Mouse (Mus musculus) kidney, embryonic 14.5 days (tissue): ENCODE results near the gene Acr. TPM values are rescaled to one million over a fixed set of nuclear protein-coding genes. Genes with fewer than 3 reads are reported as not detected.

Source experiments
- ATAC-seq: fragments of 200-750 bp; cut with Nextera tagmentation; 2 replicates; pipeline ENCODE4 v1.8.0; 2017; ENCODE audit warnings: moderate number of reproducible peaks, mild to moderate bottlenecking, moderate TSS enrichment, moderate library complexity; ENCODE audit not compliant: low FRiP score, low TSS enrichment
- H3K27ac ChIP-seq: fragments of 300-500 bp; sonication (generic); 2 replicates; pipeline ENCODE4 v1.5.1; 2014; ENCODE audit warnings: low read depth, mild to moderate bottlenecking, low read length, moderate library complexity, mixed read lengths
- H3K27me3 ChIP-seq: fragments of 300-500 bp; sonication (generic); 2 replicates; pipeline ENCODE4 v1.6.1; 2014; ENCODE audit warnings: mild to moderate bottlenecking, low read length; ENCODE audit not compliant: control insufficient read depth, insufficient read depth
- H3K36me3 ChIP-seq: fragments of 300-500 bp; sonication (generic); 2 replicates; pipeline ENCODE4 v1.6.1; 2014; ENCODE audit warnings: low read length, mixed read lengths; ENCODE audit not compliant: control insufficient read depth, insufficient read depth
- H3K4me1 ChIP-seq: fragments of 300-500 bp; sonication (generic); 2 replicates; pipeline ENCODE4 v1.6.1; 2014; ENCODE audit warnings: low read length, mixed read lengths; ENCODE audit not compliant: control insufficient read depth, insufficient read depth
- H3K4me2 ChIP-seq: fragments of 300-500 bp; sonication (generic); replicated peaks from 2 replicates; pipeline ENCODE4 v1.6.1; 2014; ENCODE audit warnings: low read depth, mild to moderate bottlenecking, low read length
- H3K4me3 ChIP-seq: fragments of 300-500 bp; sonication (generic); 2 replicates; pipeline ENCODE4 v1.5.1; 2014; ENCODE audit warnings: mild to moderate bottlenecking, low read length
- H3K9ac ChIP-seq: fragments of 300-500 bp; sonication (generic); 2 replicates; pipeline ENCODE4 v1.6.1; 2014; ENCODE audit warnings: low read depth, mild to moderate bottlenecking, low read length, moderate library complexity
- H3K9me3 ChIP-seq: fragments of 300-500 bp; sonication (generic); 2 replicates; pipeline ENCODE4 v1.6.1; 2016; ENCODE audit warnings: low read length; ENCODE audit not compliant: control insufficient read depth
- WGBS: fragments of 180-500 bp; shearing (Covaris S2); extraction: QIAGEN DNeasy Blood & Tissue Kit; methylation state at CpG from one replicate; pipeline ENCODE4 v1.1.7; 2014; 5-methylcytosine and 5-hydroxymethylcytosine counted together
- polyA plus RNA-seq: library from polyadenylated mRNA; unstranded; fragments of >200 nt; fragmentation: Nextera tagmentation; extraction: Ambion mirVana; gene quantifications from 2 replicates; pipeline ENCODE4 v1.2.1, GENCODE M21; 2014

Gene Acr
- polyA plus RNA-seq, result 0.32 TPM in 1 of 2 replicates, not detected in the other

DNA sequence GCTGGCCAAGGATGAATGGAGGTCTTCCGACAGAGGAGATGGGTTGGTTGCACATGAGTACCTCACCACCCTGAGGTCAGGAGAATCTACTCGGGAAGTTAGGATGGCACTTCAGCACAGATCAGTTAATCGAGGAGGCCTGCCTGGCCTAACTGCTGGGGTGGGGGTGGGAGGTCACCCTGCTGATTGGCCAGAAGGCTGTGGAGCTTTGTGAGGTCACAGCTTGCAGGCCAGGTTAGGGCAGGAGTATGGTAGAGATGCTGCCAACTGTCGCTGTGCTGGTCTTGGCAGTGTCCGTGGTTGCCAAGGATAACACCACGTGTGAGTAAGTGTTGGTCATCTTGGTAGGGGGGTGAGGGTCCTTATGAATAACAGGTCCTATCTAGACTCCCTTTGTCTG is at the start of gene Acr:
TSS of gene Acr (plus strand) at position 213 of the 400 bp plus-strand sequence.
- no peaks in the 10 kb centered on the region for H3K9me3 ChIP-seq
- no peak within 1 kb of the TSS for H3K4me3 ChIP-seq
- H3K27me3 ChIP-seq, result no peaks in the 10 kb centered on the region
- no peaks in the 10 kb centered on the region for H3K4me1 ChIP-seq
- H3K4me2 ChIP-seq, result no peak within 1 kb of the TSS
- WGBS, result 73% methylated on average over 6 of the region's 6 CpGs
- 0 out of 2 replicates have a peak, but pooled peaks have one; percentile 28 for ATAC-seq
- no peak within 1 kb of the TSS for H3K27ac ChIP-seq
- no peaks in the 10 kb centered on the region for H3K36me3 ChIP-seq
- no peak within 1 kb of the TSS for H3K9ac ChIP-seq

- Histone ChIP-seq H3K9ac (no peak overlapping the region), H3K27me3 (peaks cover 34% of the 10 kb centered on the region), H3K9me3 (no peaks in the 10 kb centered on the region), H3K4me3 (no peak overlapping the region), H3K4me1 (no peaks in the 10 kb centered on the region), H3K36me3 (no peaks in the 10 kb centered on the region; the same call in 1 of the 2 replicates), H3K4me2 (no peak overlapping the region), H3K27ac (no peak overlapping the region)
- ATAC-seq, result no peak
- WGBS, result 45% methylated on average over 7 of the region's 7 CpGs
Observed at GRCm38 (mm10) chr15:89521951-89522350, 46.2 kb upstream of the Acr start.

GRCm38 (mm10) chr15:89522566-89523282 is 45.4 kb upstream of the Acr start:
- no peak for ATAC-seq
- peaks cover 34% of the 10 kb centered on the region for H3K27me3 ChIP-seq
- no peaks in the 10 kb centered on the region for H3K9me3 ChIP-seq
- no peak overlapping the region for H3K27ac ChIP-seq
- WGBS, result 88% methylated on average over 10 of the region's 10 CpGs
- no peak overlapping the region for H3K9ac ChIP-seq
- H3K36me3 ChIP-seq, result no peaks in the 10 kb centered on the region; the same call in 1 of the 2 replicates
- H3K4me1 ChIP-seq, result no peaks in the 10 kb centered on the region
- H3K4me3 ChIP-seq, result 0 out of 2 replicates have a peak overlapping the region, but pooled peaks have one; percentile 59
- peak overlapping the region; percentile 94; the same call in 1 of the 2 replicates for H3K4me2 ChIP-seq

- Histone ChIP-seq H3K4me1 (no peaks in the 10 kb centered on the region), H3K4me2 (peak overlapping the region; percentile 94), H3K36me3 (no peaks in the 10 kb centered on the region; the same call in 1 of the 2 replicates), H3K9ac (peak overlapping the region; percentile 66; the same call in 1 of the 2 replicates), H3K4me3 (peak overlapping the region; percentile 59), H3K9me3 (no peaks in the 10 kb centered on the region), H3K27me3 (peaks cover 34% of the 10 kb centered on the region), H3K27ac (no peak overlapping the region)
- WGBS, result 14% methylated on average over 20 of the region's 47 CpGs
- ATAC-seq, result peak; percentile 52; the same call in 1 of the 2 replicates
Observed at GRCm38 (mm10) chr15:89523283-89523832, 44.8 kb upstream of the Acr start.

GRCm38 (mm10) chr15:89524001-89524571 is 44.0 kb upstream of the Acr start:
- Histone ChIP-seq H3K9ac (peak overlapping the region; percentile 66), H3K4me3 (peak overlapping the region; percentile 59), H3K36me3 (no peaks in the 10 kb centered on the region; the same call in 1 of the 2 replicates), H3K27me3 (peaks cover 34% of the 10 kb centered on the region), H3K9me3 (no peaks in the 10 kb centered on the region), H3K27ac (no peak overlapping the region), H3K4me2 (peak overlapping the region; percentile 94), H3K4me1 (no peaks in the 10 kb centered on the region)
- 0 out of 2 replicates have a peak, but pooled peaks have one; percentile 8 for ATAC-seq
- WGBS, result 8% methylated on average over 41 of the region's 52 CpGs

- 61% methylated on average over 8 of the region's 8 CpGs for WGBS
- Histone ChIP-seq H3K4me1 (no peaks in the 10 kb centered on the region), H3K9me3 (no peaks in the 10 kb centered on the region), H3K9ac (no peak overlapping the region), H3K4me2 (peak overlapping the region; percentile 94), H3K4me3 (peak overlapping the region; percentile 59), H3K36me3 (no peaks in the 10 kb centered on the region; the same call in 1 of the 2 replicates), H3K27me3 (peaks cover 34% of the 10 kb centered on the region), H3K27ac (no peak overlapping the region)
- no peak for ATAC-seq
Observed at GRCm38 (mm10) chr15:89524611-89525415, 43.3 kb upstream of the Acr start.

DNA sequence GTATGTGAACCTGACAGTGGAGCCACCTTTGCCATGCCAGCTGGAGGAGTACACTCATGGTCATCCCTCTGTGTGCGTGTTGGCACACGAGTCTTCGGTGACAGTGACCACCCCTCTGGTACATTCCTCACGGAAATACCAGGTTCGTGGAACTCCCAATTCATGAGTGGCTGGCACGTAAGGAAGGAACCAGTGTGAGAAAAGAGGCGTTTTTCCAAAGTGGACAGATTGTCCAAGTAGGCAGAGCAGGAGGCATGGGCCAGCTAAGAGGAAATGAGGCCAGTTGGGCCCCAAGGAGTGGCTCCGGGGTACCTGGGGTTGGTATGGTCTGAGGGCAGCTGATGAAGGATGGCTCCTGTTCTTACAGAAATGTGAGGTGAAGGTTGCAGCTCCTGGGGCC is 42.7 kb upstream of the Acr start:
- WGBS, result 92% methylated on average over 8 of the region's 8 CpGs
- ATAC-seq, result no peak
- Histone ChIP-seq H3K27me3 (peaks cover 34% of the 10 kb centered on the region), H3K9me3 (no peaks in the 10 kb centered on the region), H3K4me1 (no peaks in the 10 kb centered on the region), H3K4me2 (no peak overlapping the region), H3K36me3 (no peaks in the 10 kb centered on the region; the same call in 1 of the 2 replicates), H3K27ac (no peak overlapping the region), H3K4me3 (no peak overlapping the region), H3K9ac (no peak overlapping the region)

DNA sequence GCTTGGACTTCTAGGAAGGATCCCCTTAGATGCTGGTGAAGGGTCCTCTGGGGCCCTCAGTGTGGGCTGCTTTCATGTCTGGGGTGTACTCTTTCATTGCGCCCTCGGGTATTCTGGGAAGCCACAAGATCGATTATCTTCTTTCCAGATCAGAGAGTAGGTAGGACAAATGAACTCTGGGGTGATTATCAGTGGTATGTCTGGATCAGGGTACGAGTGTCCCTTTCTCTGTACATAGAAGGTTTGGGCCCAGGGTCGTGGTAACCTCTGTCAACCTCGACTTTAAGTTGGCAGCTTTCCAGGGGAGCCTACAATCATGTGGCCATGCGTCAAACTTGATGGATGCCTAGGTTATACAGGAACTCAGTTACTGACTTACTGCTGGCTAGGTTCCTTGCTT is 42.2 kb upstream of the Acr start:
- no peaks in the 10 kb centered on the region for H3K4me1 ChIP-seq
- WGBS, result 74% methylated on average over 7 of the region's 7 CpGs
- no peak for ATAC-seq

More for the DNA sequence above, 42.2 kb upstream of the Acr start:
- H3K9ac ChIP-seq, result no peak overlapping the region
- peaks cover 34% of the 10 kb centered on the region for H3K27me3 ChIP-seq
- no peak overlapping the region for H3K4me3 ChIP-seq
- H3K9me3 ChIP-seq, result no peaks in the 10 kb centered on the region
- H3K27ac ChIP-seq, result no peak overlapping the region
- H3K4me2 ChIP-seq, result no peak overlapping the region
- no peaks in the 10 kb centered on the region; the same call in 1 of the 2 replicates for H3K36me3 ChIP-seq
